Mouse (Mus musculus) megakaryocyte progenitor cell, adult 5-6 weeks (primary cell): ENCODE measurements around the gene Cinp. TPM values are rescaled to one million over a fixed set of nuclear protein-coding genes. Genes with fewer than 3 reads are reported as not detected.

Source experiments
- ATAC-seq: replicated peaks from 2 replicates; pipeline ENCODE4 v1.8.0; 2016; ENCODE audit warnings: mild to moderate bottlenecking, moderate TSS enrichment, inconsistent platforms; ENCODE audit not compliant: poor library complexity
- total RNA-seq, 2 experiments: library from RNA; stranded (forward) in 1 of 2; stranded (reverse) in 1 of 2; fragments of 157-497, 149-512 nt in 1 of 2; fragments of 200-1000 nt in 1 of 2; gene quantifications; 2 replicates each; pipeline versions ENCODE4 v1.2.3 to v1.2.4; 2015 to 2017

Cinp gene
- total RNA-seq (2015) (50.2 and 53.2 TPM in 2 replicates), total RNA-seq (2017) (74.6 and 100 TPM in 2 replicates)

DNA sequence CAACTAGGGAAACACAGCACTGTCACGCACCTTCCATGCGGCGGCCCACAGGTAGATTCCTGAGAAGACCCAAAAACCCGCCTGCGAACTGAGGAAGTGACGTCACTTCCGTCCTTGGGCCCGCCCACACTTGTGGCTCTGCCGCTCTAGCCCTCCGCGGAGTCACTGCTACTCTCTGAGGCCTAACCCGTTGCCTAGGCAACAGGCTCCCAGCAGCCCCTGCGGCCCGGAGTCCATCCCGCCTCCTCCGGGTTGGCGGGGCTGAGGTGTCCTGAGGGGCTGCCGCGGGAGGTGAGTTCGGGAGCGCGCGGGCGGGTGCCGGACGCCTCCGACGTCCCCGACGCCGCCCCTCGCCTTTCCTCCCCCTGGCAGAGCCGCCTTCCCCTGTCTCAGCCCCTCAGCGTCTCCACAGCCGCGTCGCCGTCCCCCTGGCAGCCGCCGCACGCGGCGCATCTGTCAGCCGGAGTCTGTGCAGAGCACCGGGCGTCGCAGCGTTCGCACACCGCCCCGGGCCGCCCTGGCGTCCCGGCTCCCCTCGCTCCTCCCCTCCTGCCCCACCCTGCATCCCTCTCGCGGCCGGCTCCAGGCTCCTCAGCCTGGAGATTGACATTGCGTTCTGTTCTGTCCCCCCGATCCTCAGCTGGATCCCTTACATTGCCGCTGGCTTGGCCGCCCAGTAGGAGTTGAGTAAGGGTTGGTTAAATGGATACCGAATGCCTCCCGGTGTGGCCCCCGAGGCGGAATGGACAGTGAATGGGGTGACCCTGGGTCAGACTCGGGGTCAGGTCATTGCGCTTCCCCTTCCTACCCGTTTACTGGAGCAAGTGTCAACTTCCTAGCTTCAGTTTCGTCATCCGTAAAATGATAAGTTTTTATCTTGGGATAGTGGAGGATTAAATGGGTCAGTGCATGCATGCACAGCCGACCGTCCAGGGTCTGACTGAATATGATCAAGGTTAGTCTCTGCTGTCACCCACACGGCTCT, at the start of gene Cinp, which contains the start of gene Tecpr2:
Gene Cinp (minus strand): TSS at position 110 of the 985 bp plus-strand sequence.
Gene Tecpr2 (plus strand): TSS at position 229 of the 985 bp plus-strand sequence.
- peak; percentile 94 for ATAC-seq

DNA sequence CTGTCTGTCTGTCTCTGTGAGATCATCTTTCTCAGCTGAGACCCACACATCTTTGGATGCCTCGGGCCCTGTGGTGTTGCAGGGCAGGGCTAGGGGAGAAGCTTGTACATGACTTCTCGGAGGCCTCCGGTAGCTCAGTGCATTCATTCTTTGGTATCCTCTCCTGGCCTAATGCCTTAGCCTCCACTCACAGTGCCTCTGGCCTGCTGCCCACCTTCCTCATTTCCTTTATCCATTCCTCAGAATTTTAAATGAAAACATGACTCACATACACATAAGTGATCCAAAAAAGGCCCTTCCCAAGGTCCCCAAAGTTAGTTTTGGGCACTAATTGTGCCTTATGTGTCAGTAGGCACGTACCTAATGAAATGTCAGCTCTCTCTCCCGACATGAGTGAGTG, 48.6 kb upstream of the Cinp start:
- no peak for ATAC-seq

DNA sequence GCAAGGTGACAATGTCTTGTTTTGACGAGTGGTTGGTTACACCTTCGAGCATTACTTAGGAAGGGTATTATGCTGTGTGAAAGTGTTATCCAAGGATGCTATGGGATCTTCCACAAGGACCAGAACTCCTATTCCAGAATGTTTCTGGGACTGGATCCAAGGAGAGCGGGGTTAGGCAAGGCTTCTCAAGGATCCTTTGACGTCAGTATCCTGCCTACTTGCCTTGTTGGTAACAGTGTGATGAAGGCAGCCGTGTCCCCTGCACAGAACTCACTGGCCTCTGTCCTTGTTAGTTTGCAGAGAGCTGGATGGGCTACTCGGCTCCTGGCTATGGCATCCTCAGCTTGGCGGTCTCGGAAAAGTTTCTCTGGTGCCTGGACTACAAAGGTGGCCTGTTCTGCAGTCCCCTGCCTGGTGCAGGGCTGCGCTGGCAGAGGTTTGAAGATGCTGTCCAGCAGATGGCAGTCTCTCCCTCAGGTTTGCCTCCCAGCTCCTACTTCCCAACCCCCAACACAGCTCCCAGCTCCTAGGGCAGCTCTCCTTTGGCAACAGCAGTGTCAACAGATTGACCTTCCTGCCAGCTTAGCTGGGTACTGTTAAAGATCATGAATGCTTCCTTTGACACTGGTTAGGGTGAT, 47.2 kb upstream of the Cinp start:
- ATAC-seq: peak; percentile 91

DNA sequence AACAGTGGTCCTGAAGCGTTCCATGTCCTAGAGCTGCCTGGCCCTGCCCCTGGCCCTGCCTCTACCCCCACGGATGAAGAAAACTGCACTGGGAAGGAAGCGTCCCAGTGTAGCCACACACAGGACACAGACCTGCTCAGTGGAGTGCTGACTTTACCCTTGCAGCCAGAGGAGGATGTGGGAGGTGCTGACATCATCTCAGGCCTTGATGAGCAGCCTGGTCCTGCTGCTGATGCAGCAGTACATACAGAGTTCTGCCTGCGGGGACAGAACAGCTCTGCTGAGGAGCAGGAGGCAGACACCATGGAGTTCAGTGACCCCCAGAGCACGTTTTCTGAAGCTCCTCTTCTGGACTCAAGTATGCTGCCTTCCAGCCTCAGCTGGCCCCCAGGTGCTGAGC, 43.9 kb upstream of the Cinp start:
- no peak for ATAC-seq

DNA sequence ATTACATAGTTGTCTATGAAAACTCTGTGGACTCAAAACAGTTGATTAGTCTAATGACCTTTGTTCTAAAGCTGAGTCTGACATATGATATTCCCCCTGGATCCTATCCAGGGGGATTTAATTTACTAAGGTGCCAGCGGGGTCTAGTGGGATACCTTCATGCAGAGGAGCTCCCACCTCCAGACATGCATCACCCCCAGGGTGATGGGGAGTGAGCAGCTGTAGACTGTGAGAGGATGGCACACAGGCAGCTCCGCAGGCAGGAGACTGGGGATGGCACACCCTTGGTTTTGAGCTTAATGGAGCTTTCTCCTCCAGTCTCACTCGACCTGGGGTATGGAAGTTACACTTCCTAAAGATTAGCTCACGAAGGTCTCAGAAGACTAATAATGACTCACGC, 32.6 kb upstream of the Cinp start:
- ATAC-seq: no peak

DNA sequence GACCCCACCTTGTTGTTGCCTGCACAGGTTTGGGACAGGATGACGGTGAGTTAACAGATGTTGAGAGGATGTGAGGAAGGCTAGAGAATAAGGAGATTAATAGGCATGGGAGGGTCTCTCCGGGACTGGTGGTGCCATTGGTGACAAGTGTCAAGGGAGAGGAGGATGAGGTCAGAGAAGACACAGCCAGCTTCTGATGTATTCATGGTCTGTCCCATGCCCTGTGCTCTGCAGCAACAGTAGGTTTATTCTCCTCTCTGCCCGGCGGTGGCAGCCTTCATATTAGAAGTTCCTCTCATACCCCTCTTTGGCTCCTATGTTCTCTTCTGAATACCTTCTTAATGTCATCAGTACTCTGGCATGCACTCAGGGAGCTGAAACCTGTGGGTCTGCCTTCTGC, 31.3 kb upstream of the Cinp start:
- ATAC-seq: no peak

DNA sequence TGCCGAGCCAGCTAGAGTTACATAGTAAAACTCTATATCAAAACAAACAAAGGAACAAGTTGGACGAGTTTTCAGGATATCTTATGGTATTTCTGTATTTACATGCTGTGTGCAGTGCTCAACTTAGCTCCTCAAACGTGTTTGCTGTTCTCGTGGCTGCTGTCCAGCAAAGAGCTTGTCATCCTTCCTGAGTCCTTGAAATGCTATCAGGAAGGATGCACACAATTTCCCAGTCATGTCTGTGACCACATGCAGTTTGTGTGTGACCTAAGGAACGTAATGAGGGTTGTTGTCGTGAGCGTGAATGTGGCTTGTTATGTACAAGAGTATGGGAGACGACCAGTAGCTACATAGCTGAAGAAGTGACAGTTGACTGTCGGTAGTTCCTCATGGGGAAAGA, 26.8 kb upstream of the Cinp start:
- no peak for ATAC-seq

DNA sequence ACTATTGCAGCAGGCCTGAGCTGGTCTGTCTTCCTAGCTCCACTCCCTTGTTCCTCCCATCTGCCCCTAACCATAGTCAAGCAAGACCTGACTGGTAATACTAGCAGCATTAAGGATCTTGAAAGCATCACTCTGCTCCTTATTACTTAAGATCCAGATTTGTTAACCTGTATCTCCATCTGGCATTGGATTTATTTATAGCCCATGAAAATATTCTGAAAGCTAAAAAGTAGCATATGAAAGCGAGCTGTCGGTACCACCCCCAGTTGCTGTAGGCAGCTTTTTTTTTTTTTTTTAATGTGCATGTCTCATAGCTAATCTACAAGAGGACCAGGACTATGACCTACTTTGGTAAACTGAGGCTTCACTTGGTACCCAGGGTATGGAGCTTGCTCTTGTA, 21.0 kb upstream of the Cinp start:
- ATAC-seq: no peak

DNA sequence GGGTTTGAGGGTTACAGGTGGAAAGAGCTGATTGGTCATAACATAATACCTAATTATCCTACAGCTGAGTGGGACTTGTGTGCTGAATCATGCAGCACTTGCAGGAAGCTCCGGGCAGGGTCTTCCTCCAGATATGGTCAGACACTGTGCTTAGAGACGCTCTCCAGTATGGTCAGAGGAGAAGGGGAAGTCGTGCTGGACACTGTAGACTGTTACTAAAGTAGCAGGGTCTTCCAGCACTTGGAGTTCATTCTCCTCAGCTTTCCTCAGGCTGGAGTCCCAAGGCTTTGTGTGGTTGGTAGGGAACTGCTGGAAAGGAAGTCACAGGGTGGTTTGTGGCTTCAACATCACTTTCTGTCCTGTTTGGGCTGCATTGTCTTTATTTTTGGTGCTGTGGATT, 18.9 kb upstream of the Cinp start:
- ATAC-seq: peak; percentile 66

DNA sequence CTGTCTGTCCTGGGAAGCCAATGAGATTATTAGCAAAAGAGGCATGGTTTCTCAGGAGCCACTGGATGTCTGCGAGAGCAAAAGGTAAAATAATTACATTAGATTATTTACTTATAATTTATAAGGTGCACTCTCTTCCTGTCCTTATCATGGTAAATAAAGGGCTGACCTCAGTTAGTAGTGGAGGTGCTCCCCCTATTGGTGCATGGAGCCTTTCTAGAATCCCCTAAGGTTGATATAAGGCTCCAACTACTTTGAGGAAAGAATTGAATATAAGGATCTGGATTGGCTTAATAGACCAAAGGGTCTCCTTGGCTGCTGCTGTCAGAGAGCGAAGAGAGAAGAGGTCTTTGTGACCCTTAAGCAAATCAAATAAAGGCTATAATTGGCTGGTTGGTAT, 14.6 kb upstream of the Cinp start:
- peak; percentile 68 for ATAC-seq

DNA sequence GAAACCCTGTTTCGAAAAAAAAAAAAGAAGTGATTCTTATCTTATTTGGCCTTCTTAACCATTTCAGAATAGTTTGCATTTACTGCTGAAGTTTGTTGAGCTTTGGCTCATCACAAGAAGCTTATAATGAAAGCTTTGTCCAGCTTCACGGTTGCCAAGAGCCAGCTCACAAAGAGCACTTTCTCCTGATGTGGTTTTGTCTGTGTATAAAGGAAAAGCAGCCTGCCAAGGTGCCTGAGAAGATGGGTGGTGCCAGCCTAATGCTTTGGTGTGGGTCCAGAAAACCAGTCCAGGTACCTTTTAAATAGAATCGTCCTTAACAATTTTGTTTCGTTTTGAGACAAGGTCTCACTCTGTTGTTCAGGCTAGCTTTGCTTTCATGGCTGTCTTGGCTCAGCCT, 13.2 kb upstream of the Cinp start:
- ATAC-seq: no peak

DNA sequence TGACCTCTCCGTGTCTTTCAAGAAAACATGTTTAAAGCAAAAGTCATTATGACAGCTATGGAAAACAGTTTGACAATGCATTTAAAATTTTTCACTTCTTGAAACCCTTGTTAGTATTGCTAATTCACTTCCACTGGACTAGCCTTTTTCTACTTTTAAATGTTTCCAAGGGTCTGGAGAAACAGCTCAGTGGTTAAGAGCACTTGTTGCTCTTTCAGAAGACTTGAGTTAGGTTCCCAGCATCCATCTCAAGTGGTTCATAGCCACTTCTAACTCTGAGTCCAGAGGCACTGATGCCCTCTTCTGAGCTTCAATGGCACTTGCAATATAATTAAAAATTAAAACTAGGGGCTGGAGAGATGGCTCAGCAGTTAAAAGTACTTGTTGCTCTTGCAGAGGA, 2.9 kb upstream of the Cinp start:
- no peak for ATAC-seq

DNA sequence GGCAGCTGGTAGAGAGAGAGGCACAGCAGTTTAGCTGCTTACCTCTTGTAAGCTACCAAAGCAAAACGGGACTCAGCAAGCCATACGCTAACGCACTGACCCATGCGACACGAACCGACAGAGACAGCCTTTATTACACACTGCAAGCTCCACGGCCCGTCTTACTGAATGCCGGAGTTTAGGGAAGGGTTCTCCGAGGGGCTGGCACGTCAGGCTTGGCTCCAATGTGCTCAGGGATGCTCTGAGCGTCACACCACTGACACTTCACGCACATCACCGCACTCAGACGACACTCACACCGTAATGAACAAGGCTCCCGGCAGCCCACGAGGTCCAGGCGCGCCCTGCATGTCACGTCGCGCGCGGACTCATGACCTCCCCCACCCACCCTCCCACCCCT, 339 bp downstream of the Cinp start:
- ATAC-seq: peak; percentile 27

DNA sequence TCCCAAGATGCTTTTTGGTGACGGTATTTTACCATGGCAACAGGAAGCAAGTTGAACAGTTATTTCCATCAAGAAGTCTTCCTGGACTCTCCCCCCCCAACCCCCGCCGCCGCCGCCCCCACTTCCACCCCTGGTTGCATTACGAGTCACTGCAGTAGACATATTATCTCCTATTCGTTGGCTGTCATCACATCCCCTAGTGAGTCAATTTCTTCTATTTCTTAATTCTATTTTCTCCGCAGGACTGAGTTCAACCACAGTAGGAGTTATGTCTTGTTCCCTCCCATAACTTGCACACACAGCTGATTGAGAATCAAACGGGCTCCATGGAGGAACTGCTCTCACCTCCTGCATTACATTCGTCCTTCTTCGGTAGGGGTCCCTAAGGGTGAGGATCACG, 839 bp downstream of the Cinp start:
- peak; percentile 16; the same call in 1 of the 2 replicates for ATAC-seq

DNA sequence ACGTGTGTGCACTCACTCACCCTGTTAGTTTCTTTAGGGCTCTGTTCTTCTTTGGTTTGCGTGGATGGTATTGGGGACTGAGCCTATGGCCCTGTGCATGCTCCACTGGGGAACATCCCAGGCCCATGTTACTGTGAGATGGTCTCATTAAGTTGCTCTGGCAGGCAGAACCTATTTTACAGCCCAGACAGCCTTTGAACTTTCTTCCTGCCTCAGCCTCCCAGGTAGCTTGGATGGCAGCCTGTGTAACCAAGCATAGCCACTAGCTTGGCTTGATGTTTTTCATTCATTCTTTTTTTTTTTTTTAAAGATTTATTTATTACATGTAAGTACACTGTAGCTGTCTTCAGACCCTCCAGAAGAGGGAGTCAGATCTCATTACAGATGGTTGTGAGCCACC, 3.7 kb downstream of the Cinp start:
- no peak for ATAC-seq

DNA sequence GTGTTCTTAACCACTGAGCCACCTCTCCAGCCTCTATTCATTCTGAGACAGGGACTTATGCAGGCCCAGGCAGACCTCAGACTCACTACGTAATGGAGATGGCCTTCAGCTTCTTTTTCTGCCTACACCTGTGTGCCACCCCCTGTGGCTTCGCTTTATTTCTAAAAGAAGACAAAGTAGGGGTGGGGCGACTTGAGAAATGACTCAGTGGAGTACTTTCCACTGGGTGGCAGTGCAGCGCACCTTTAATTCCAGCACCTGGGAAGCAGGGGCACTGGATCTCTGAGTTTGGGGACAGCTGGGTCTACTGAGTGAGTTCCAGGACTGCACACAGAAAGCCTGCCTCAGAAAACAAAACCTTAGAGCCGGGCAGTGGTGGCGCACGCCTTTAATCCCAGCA, 6.7 kb downstream of the Cinp start:
- 0 out of 2 replicates have a peak, but pooled peaks have one; percentile 42 for ATAC-seq

DNA sequence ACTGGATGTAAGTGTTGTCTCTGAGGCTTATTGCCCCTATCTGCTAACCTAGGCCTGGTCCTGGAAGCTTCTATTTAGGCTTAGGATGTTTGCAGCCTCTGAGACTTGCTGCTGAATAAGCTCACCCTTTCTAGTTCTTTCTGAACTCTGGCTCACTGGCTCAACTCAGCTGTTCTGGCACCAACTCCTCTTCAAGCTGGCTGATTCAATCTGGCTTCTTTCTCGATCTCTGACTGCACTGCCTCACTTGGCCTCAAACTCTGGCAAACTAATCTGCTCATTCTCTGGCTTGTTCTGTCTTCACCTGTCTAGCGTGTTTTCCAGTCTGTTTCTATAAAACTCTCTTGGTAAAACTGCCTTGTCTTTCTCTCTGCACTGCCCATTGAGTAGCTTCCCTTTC, 13.6 kb downstream of the Cinp start:
- ATAC-seq: no peak

DNA sequence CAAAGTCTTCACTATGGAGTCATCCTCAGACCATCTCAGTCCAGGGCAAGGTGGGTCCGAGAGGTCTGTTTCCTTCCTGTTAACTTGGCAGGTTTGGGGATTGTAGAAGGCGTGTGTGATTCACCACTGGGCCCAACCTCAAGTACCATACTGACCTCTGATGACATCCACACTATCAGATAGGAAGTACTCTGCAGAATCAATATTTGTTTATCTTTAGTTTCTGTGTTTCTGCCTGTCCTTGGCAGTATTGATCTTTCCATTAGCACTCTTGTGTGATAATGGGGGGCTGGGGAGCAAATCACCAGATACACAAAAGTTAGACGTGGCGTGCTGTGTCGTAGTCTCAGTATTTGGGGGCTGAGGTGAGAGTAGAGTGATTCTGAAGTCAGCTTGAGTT, 17.7 kb downstream of the Cinp start:
- ATAC-seq: no peak

DNA sequence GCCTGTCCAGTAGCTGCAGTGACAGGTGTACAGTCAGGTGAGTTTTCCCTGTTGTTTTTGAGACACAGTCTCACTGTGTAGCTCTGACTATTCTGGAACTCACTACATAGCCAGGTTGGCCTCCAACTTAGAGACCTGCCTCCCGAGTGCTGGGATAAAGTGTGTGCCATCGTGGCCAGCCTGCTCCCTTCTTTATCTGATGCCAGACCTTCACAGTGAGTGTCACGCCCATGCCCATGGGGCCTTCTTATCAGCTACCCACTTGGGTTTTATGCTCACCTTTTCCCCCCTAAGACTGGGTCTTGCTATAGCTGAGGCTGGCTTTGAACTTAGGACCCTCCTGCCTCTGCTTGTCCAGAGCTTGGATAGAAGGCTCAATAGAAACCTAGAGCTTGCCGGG, 18.8 kb downstream of the Cinp start:
- ATAC-seq: peak; percentile 67

DNA sequence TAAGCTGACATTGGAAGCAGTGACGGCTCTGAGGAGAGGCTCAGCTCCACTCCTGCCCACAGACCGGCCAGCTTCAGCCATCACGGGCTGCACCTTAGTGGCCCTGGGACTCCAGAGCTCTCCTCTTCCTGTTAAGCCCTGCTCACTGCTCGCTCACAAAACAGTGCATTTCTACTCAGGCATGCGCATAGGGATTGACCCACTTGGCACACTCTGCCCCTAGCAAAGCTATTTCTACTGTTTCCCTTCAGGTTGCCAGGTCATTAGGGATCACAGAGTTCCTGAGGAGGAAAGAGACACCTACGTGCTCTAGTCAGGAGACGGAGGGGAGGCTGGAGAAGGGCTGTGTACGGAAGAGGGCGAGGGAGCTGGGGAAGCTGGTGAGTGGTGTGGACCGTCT, 23.0 kb downstream of the Cinp start:
- no peak for ATAC-seq

DNA sequence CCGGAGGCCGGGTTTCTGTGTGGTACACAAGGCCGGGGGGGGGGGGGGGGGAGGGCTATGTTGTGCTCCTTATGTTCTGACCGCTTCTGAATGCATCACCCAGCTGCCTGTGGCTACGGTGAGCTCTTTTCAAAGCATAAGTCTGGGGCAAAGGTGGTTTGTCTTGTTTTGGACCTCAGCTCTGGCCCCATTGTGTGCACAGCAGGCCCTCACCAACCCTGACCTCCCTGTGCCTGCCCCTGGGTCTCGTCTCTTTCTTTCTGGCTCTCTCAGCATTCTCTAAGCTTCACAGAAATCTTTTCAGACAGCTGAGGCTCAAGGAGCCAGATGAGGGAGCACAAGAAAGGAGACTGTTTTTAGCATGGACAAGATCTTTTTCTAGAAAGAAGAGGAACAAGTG, 23.4 kb downstream of the Cinp start:
- no peak for ATAC-seq

DNA sequence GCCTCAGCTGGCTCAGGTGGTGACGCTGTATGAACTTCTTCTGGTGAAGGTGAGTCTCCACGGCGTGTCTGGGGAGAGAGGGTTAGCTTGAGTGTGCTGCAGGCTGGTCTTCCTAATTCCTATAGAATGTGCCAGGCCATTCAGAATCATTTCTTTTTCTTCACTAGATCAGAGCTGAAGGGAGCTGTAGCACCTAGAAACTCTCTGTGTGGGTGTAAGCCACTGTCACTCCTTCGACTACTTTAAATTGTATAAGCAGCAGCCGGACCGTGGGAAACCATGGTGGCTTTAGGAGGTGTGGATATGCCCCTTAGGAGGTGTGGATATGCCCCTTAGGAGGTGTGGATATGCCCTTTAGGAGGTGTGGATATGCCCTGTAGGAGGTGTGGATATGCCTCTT, 24.9 kb downstream of the Cinp start:
- no peak for ATAC-seq
